Mouse (Mus musculus) heart, postnatal 36 days (tissue): ENCODE data around the gene Zfp791. TPM values are rescaled to one million over a fixed set of nuclear protein-coding genes. Genes with fewer than 3 reads are reported as not detected.

Experiments
- microRNA-seq, 2 experiments: library from miRNA; unstranded; fragments of <30 nt; microRNA quantifications; one replicate each; pipeline ENCODE4 v1.2.0; 2021; ENCODE audit warnings: borderline number of aligned reads in 2 of 2
- total RNA-seq, 2 experiments: library from RNA; stranded (reverse); gene quantifications; 2 replicates each; pipeline ENCODE4 v1.2.3; 2021

Zfp791 gene
- total RNA-seq, 2 experiments from 2014 or later, result 2.0 to 2.4 TPM

Small RNA genes within 50 kb of the gene (microRNA-seq; reads per million reads assigned to microRNA genes)
- gene Gm23388, result 0.67 to 0.72 reads per million in 2 experiments
- gene Mir7070, result 0 to 0.67 reads per million in 2 experiments

Other genes starting within 250 kb of the Zfp791 start
- 10 to 100 TPM; 71.3 to 77.2 TPM for gene Gcdh, start 229.2 kb downstream of the Zfp791 start, total RNA-seq
- gene Klf1, start 221.2 kb downstream of the Zfp791 start, total RNA-seq, result not detected
- 10 to 100 TPM in 1 of 2 experiments, 1 to 10 TPM in 1; 7.3 to 11.7 TPM for gene Dnase2a, start 214.5 kb downstream of the Zfp791 start, total RNA-seq
- under 1 TPM; 0.11 to 0.14 TPM for gene Mast1, start 185.7 kb downstream of the Zfp791 start, total RNA-seq
- not detected for gene Rtbdn, start 176.1 kb downstream of the Zfp791 start, total RNA-seq
- gene Gm49661, start 153.7 kb downstream of the Zfp791 start, total RNA-seq, result 1 to 10 TPM in 1 of 2 experiments, not detected in 1; 1.0 TPM
- gene Prdx2, start 153.5 kb downstream of the Zfp791 start, total RNA-seq, result 100 to 1,000 TPM; 633 to 676 TPM
- gene Rnaseh2a, start 153.3 kb downstream of the Zfp791 start, total RNA-seq, result 10 to 100 TPM; 48.6 to 56.7 TPM
- gene Junb, start 144.4 kb downstream of the Zfp791 start, total RNA-seq, result 10 to 100 TPM; 14.9 to 26.9 TPM
- gene Hook2, start 132.5 kb downstream of the Zfp791 start, total RNA-seq, result 1 to 10 TPM; 2.7 to 2.9 TPM
- gene Best2, start 108.6 kb downstream of the Zfp791 start, total RNA-seq, result not detected
- 10 to 100 TPM; 66.2 to 69.8 TPM for gene Asna1, start 97.8 kb downstream of the Zfp791 start, total RNA-seq
- 10 to 100 TPM; 80.7 to 84.2 TPM for gene Trir, start 96.3 kb downstream of the Zfp791 start, total RNA-seq
- 10 to 100 TPM; 28.1 to 35.1 TPM for gene Tnpo2, start 86.2 kb downstream of the Zfp791 start, total RNA-seq
- 1 to 10 TPM; 3.4 to 4.3 TPM for gene Fbxw9, start 63.0 kb downstream of the Zfp791 start, total RNA-seq
- gene Gm5741, start 55.1 kb downstream of the Zfp791 start, total RNA-seq, result not detected
- gene Dhps, start 51.3 kb downstream of the Zfp791 start, total RNA-seq, result 10 to 100 TPM; 27.0 to 27.4 TPM
- 10 to 100 TPM; 37.4 to 42.2 TPM for gene Wdr83os, start 42.4 kb downstream of the Zfp791 start, total RNA-seq
- gene Wdr83, start 41.8 kb downstream of the Zfp791 start, total RNA-seq, result 10 to 100 TPM; 33.3 to 34.2 TPM
- 10 to 100 TPM; 31.0 to 31.3 TPM for gene Man2b1, start 39.8 kb downstream of the Zfp791 start, total RNA-seq
- gene Cks1brt, start 28.8 kb upstream of the Zfp791 start, total RNA-seq, result not detected
- gene Olfr371, start 102.9 kb upstream of the Zfp791 start, total RNA-seq, result not detected
- gene Orc6, start 176.5 kb upstream of the Zfp791 start, total RNA-seq, result 1 to 10 TPM; 5.8 to 8.2 TPM
- 10 to 100 TPM; 70.7 to 71.1 TPM for gene Vps35, start 176.7 kb upstream of the Zfp791 start, total RNA-seq